7 mouse cellular contexts compared by ENCODE assay signal in genomic region chr11:58955868-58956257, GRCm38 (mm10). TPM values are rescaled to one million over a fixed set of nuclear protein-coding genes. Genes with fewer than 3 reads are reported as not detected.
A peak's percentile ranks its signal among the peaks of the same experiment; 100 is the strongest.
DNase-seq lines count a peak whose midpoint lies in the region; ATAC-seq and TF ChIP-seq lines count a peak whose summit lies in the region.

No protein-coding gene starts in this region.

- H3K27ac ChIP-seq in lung, embryonic 15.5 days: peak overlapping the region; percentile 100; the same call in 1 of the 2 replicates
- peak overlapping the region; percentile 96 for H3K27ac ChIP-seq in forebrain, embryonic 10.5 days
- H3K27ac ChIP-seq in limb, embryonic 11.5 days (replicated peaks; ENCODE audit: low read depth, low read length): no peak overlapping the region; the same call in 1 of the 2 replicates
- no peak overlapping the region for H3K27ac ChIP-seq in olfactory bulb, adult 2 months (ENCODE audit: insufficient read depth, low read depth, low read length)

- peak overlapping the region; percentile 87 for H3K4me2 ChIP-seq in lung, embryonic 15.5 days
- H3K4me2 ChIP-seq in limb, embryonic 11.5 days (ENCODE audit: low read depth, severe bottlenecking): peak overlapping the region; percentile 89

- DNase-seq in lung, postnatal 36 days: no peak
- no peak for DNase-seq in forebrain, embryonic 10.5 days (ENCODE audit: extremely low spot score, low spot score)
- DNase-seq in limb, embryonic 11.5 days (ENCODE audit: low spot score): no peak
- DNase-seq in MN1 (ENCODE audit: low spot score): no peak
- no peak for DNase-seq in embryo, embryonic 10 days (ENCODE audit: low spot score)

- peak overlapping the region; percentile 61 for H3K4me3 ChIP-seq in lung, embryonic 15.5 days
- H3K4me3 ChIP-seq in forebrain, embryonic 10.5 days: peak overlapping the region; percentile 83
- H3K4me3 ChIP-seq in limb, embryonic 11.5 days (ENCODE audit: low read depth, low read length): peak overlapping the region; percentile 82
- peak overlapping the region; percentile 90; the same call in 1 of the 2 replicates for H3K4me3 ChIP-seq in olfactory bulb, adult 2 months (ENCODE audit: insufficient read depth, low read depth, low read length)

- no peak for ATAC-seq in lung, embryonic 15.5 days (ENCODE audit: borderline replicate concordance, extremely low read depth, low FRiP score, low TSS enrichment)
- ATAC-seq in limb, embryonic 11.5 days (ENCODE audit: insufficient number of reproducible peaks, low FRiP score, low TSS enrichment, low read depth): no peak

- peaks cover 5% of the 10 kb centered on the region; the same call in 1 of the 2 replicates for H3K36me3 ChIP-seq in lung, embryonic 15.5 days
- peaks cover 13% of the 10 kb centered on the region for H3K36me3 ChIP-seq in forebrain, embryonic 10.5 days (replicated peaks)
- no peaks in the 10 kb centered on the region; the same call in 1 of the 2 replicates for H3K36me3 ChIP-seq in limb, embryonic 11.5 days (ENCODE audit: control insufficient read depth, insufficient read depth, low read length)

- WGBS in lung, embryonic 15.5 days: 19% methylated on average over 8 of the region's 8 CpGs
- WGBS in forebrain, embryonic 10.5 days: 42% methylated on average over 8 of the region's 8 CpGs
- 36% methylated on average over 8 of the region's 8 CpGs for WGBS in limb, embryonic 11.5 days
- WGBS in olfactory bulb, adult 2 months: 5% methylated on average over 8 of the region's 8 CpGs

- H3K4me1 ChIP-seq in lung, embryonic 15.5 days: peaks cover 31% of the 10 kb centered on the region
- H3K4me1 ChIP-seq in forebrain, embryonic 10.5 days: peaks cover 66% of the 10 kb centered on the region
- peaks cover 18% of the 10 kb centered on the region; the same call in 1 of the 2 replicates for H3K4me1 ChIP-seq in limb, embryonic 11.5 days (ENCODE audit: control insufficient read depth, insufficient read depth, low read length)
- H3K4me1 ChIP-seq in olfactory bulb, adult 2 months (ENCODE audit: control insufficient read depth, insufficient read depth, low read length): peaks cover 20% of the 10 kb centered on the region

- H3K9me3 ChIP-seq in lung, embryonic 15.5 days: no peaks in the 10 kb centered on the region
- no peaks in the 10 kb centered on the region for H3K9me3 ChIP-seq in forebrain, embryonic 10.5 days
- H3K9me3 ChIP-seq in limb, embryonic 11.5 days (ENCODE audit: control insufficient read depth, low read length): no peaks in the 10 kb centered on the region

- H3K27me3 ChIP-seq in lung, embryonic 15.5 days: peaks cover 15% of the 10 kb centered on the region
- H3K27me3 ChIP-seq in forebrain, embryonic 10.5 days (ENCODE audit: poor library complexity, severe bottlenecking): peaks cover 46% of the 10 kb centered on the region
- peaks cover 12% of the 10 kb centered on the region; the same call in 1 of the 2 replicates for H3K27me3 ChIP-seq in limb, embryonic 11.5 days (ENCODE audit: control insufficient read depth, insufficient read depth, low read length)

- TF ChIP-seq CTCF in olfactory bulb, adult 2 months (IDR thresholded peaks at IDR 0.05; ENCODE audit: insufficient read depth, low read depth, low read length): no peak

- TF ChIP-seq POLR2A in olfactory bulb, adult 2 months (IDR thresholded peaks at IDR 0.05; ENCODE audit: insufficient read depth, low read depth, low read length): no peak

- peak overlapping the region; percentile 79 for H3K9ac ChIP-seq in lung, embryonic 15.5 days
- peak overlapping the region; percentile 90 for H3K9ac ChIP-seq in limb, embryonic 11.5 days (ENCODE audit: low read length)

RNA-seq across cellular contexts. Expression of gene Hist3h2a, which starts 1.4 kb away (rescaled TPM):
- polyA plus RNA-seq in lung, embryonic 15.5 days (2015; fragmentation: Nextera tagmentation; extraction: Ambion mirVana): 22.2 and 23.7 TPM in 2 replicates
- 15.1 and 19.4 TPM in 2 replicates for polyA plus RNA-seq in forebrain, embryonic 10.5 days (2016; fragmentation: Nextera tagmentation; extraction: Ambion mirVana)
- polyA plus RNA-seq in limb, embryonic 11.5 days (2014; fragmentation: Nextera tagmentation; extraction: Ambion mirVana): 17.9 and 19.2 TPM in 2 replicates
- polyA plus RNA-seq in olfactory bulb, adult 2 months (2012; ENCODE audit: insufficient read depth, insufficient read length, low replicate concordance, missing spikeins): not detected in 2 replicates

RNA-seq across cellular contexts. Expression of gene Trim17, which starts 1.4 kb away (rescaled TPM):
- 0.31 and 0.39 TPM in 2 replicates for polyA plus RNA-seq in lung, embryonic 15.5 days (2015; fragmentation: Nextera tagmentation; extraction: Ambion mirVana)
- polyA plus RNA-seq in forebrain, embryonic 10.5 days (2016; fragmentation: Nextera tagmentation; extraction: Ambion mirVana): 0.19 and 0.31 TPM in 2 replicates
- polyA plus RNA-seq in limb, embryonic 11.5 days (2014; fragmentation: Nextera tagmentation; extraction: Ambion mirVana): 0.25 and 0.27 TPM in 2 replicates
- polyA plus RNA-seq in olfactory bulb, adult 2 months (2012; ENCODE audit: insufficient read depth, insufficient read length, low replicate concordance, missing spikeins): not detected in 2 replicates

RNA-seq across cellular contexts. Expression of gene Hist3h2ba, which starts 7.1 kb away (rescaled TPM):
- 19.3 and 21.5 TPM in 2 replicates for polyA plus RNA-seq in lung, embryonic 15.5 days (2015; fragmentation: Nextera tagmentation; extraction: Ambion mirVana)
- 22.7 and 36.5 TPM in 2 replicates for polyA plus RNA-seq in forebrain, embryonic 10.5 days (2016; fragmentation: Nextera tagmentation; extraction: Ambion mirVana)
- polyA plus RNA-seq in limb, embryonic 11.5 days (2014; fragmentation: Nextera tagmentation; extraction: Ambion mirVana): 8.8 and 11.1 TPM in 2 replicates
- polyA plus RNA-seq in olfactory bulb, adult 2 months (2012; ENCODE audit: insufficient read depth, insufficient read length, low replicate concordance, missing spikeins): not detected in 2 replicates

RNA-seq across cellular contexts. Expression of gene Rnf187, which starts 17.1 kb away (rescaled TPM):
- 241 and 245 TPM in 2 replicates for polyA plus RNA-seq in lung, embryonic 15.5 days (2015; fragmentation: Nextera tagmentation; extraction: Ambion mirVana)
- 265 and 273 TPM in 2 replicates for polyA plus RNA-seq in forebrain, embryonic 10.5 days (2016; fragmentation: Nextera tagmentation; extraction: Ambion mirVana)
- polyA plus RNA-seq in limb, embryonic 11.5 days (2014; fragmentation: Nextera tagmentation; extraction: Ambion mirVana): 269 and 275 TPM in 2 replicates
- polyA plus RNA-seq in olfactory bulb, adult 2 months (2012; ENCODE audit: insufficient read depth, insufficient read length, low replicate concordance, missing spikeins): not detected in 2 replicates

RNA-seq across cellular contexts. Expression of gene Trim11, which starts 22.0 kb away (rescaled TPM):
- polyA plus RNA-seq in lung, embryonic 15.5 days (2015; fragmentation: Nextera tagmentation; extraction: Ambion mirVana): 19.9 and 22.9 TPM in 2 replicates
- 18.5 and 19.6 TPM in 2 replicates for polyA plus RNA-seq in forebrain, embryonic 10.5 days (2016; fragmentation: Nextera tagmentation; extraction: Ambion mirVana)
- 19.0 and 20.5 TPM in 2 replicates for polyA plus RNA-seq in limb, embryonic 11.5 days (2014; fragmentation: Nextera tagmentation; extraction: Ambion mirVana)
- not detected in 2 replicates for polyA plus RNA-seq in olfactory bulb, adult 2 months (2012; ENCODE audit: insufficient read depth, insufficient read length, low replicate concordance, missing spikeins)

Comparison
In these comparisons a context has a peak if more than half of its experiments do, and no peak if none do; other contexts are left out.
1. H3K27ac ChIP-seq: peak in lung, embryonic 15.5 days (single experiment) and forebrain, embryonic 10.5 days (single experiment); none in limb, embryonic 11.5 days (single experiment) and olfactory bulb, adult 2 months (single experiment).
2. Peak in every context shown above with its lines, with median percentiles within 50 percentile points of each other: H3K4me3 ChIP-seq.